Mouse (Mus musculus): Measurements from ENCODE around the gene Cdkl2.
A peak's percentile ranks its signal among the peaks of the same experiment; 100 is the strongest.

Cdkl2 gene

GRCm38 (mm10) chr5:91993061-91993460 is 50.6 kb downstream of the Cdkl2 start:
- DNase-seq (ENCODE audit: low spot score in 2 of 2): no peak

- DNase-seq (ENCODE audit: low spot score in 2 of 2): no peak
Measured at GRCm38 (mm10) chr5:91991191-91991937, 52.3 kb downstream of the Cdkl2 start.

GRCm38 (mm10) chr5:91989261-91989660 is 54.4 kb downstream of the Cdkl2 start:
- no peak for DNase-seq (ENCODE audit: low spot score in 2 of 2)

GRCm38 (mm10) chr5:91987799-91988198 is 55.9 kb downstream of the Cdkl2 start:
- no peak for DNase-seq (ENCODE audit: low spot score in 2 of 2)

- DNase-seq (ENCODE audit: low spot score in 2 of 2): no peak
Measured at GRCm38 (mm10) chr5:91987236-91987635, 56.4 kb downstream of the Cdkl2 start, which contains the start of gene Odaph. Gene Odaph, plus strand, starts transcription at chr5:91987475.

- DNase-seq (ENCODE audit: low spot score in 2 of 2): no peak
Measured at GRCm38 (mm10) chr5:91985721-91986120, 58.0 kb downstream of the Cdkl2 start.

- no peak for DNase-seq (ENCODE audit: low spot score in 2 of 2)
Measured at GRCm38 (mm10) chr5:91983490-91983889, 60.2 kb downstream of the Cdkl2 start.

- DNase-seq (ENCODE audit: low spot score in 2 of 2): no peak
Measured at GRCm38 (mm10) chr5:91981176-91981840, 62.4 kb downstream of the Cdkl2 start.

- DNase-seq (ENCODE audit: low spot score in 2 of 2): no peak
Measured at GRCm38 (mm10) chr5:91977397-91977770, 66.3 kb downstream of the Cdkl2 start.

GRCm38 (mm10) chr5:91976566-91977396 is 66.9 kb downstream of the Cdkl2 start:
- no peak for DNase-seq (ENCODE audit: low spot score in 2 of 2)

GRCm38 (mm10) chr5:91975758-91976157 is 67.9 kb downstream of the Cdkl2 start:
- no peak for DNase-seq (ENCODE audit: low spot score in 2 of 2)

GRCm38 (mm10) chr5:91974002-91974401 is 69.7 kb downstream of the Cdkl2 start:
- DNase-seq (ENCODE audit: low spot score in 2 of 2): no peak

GRCm38 (mm10) chr5:91972046-91972445 is 71.6 kb downstream of the Cdkl2 start:
- no peak for DNase-seq (ENCODE audit: low spot score in 2 of 2)

- peak; percentile 89 to 93 for DNase-seq (ENCODE audit: low spot score in 2 of 2)
Measured at GRCm38 (mm10) chr5:91962639-91963440, 80.8 kb downstream of the Cdkl2 start, which contains the start of gene Rchy1. Gene Rchy1, minus strand, starts transcription at chr5:91963068.

GRCm38 (mm10) chr5:91962259-91962638 is 81.4 kb downstream of the Cdkl2 start:
- DNase-seq (ENCODE audit: low spot score in 2 of 2): no peak

GRCm38 (mm10) chr5:91961370-91961769 is 82.3 kb downstream of the Cdkl2 start:
- no peak for DNase-seq (ENCODE audit: low spot score in 2 of 2)

- no peak for DNase-seq (ENCODE audit: low spot score in 2 of 2)
Measured at GRCm38 (mm10) chr5:91960606-91961254, 83.0 kb downstream of the Cdkl2 start.

- DNase-seq (ENCODE audit: low spot score in 2 of 2): no peak
Measured at GRCm38 (mm10) chr5:91959986-91960385, 83.7 kb downstream of the Cdkl2 start.

- DNase-seq (ENCODE audit: low spot score in 2 of 2): no peak
Measured at GRCm38 (mm10) chr5:91959096-91959495, 84.6 kb downstream of the Cdkl2 start.

- DNase-seq (ENCODE audit: low spot score in 2 of 2): no peak
Measured at GRCm38 (mm10) chr5:91956991-91957760, 86.5 kb downstream of the Cdkl2 start.

Data from urinary bladder, adult 18-20 months (tissue).